Mouse (Mus musculus): ENCODE results near the gene Ugt1a5. TPM values are rescaled to one million over a fixed set of nuclear protein-coding genes. Genes with fewer than 3 reads are reported as not detected.

Gene Ugt1a5
- polyA plus RNA-seq, 1 experiment from 2014 or later = not detected

- DNase-seq (ENCODE audit: low spot score) = no peak
- Histone ChIP-seq H3K27me3 (ENCODE audit: low read depth, poor library complexity, severe bottlenecking) (no peaks in the 10 kb centered on the region), H3K36me3 (peaks cover 100% of the 10 kb centered on the region), H3K4me1 (no peaks in the 10 kb centered on the region), H3K4me3 (no peak overlapping the region), H3K9me3 (replicated peaks) (peaks cover 29% of the 10 kb centered on the region; the same call in 1 of the 2 replicates), H3K27ac (no peak overlapping the region)
- WGBS = 90% methylated on average over 7 of the region's 7 CpGs
Observed at GRCm38 (mm10) chr1:88264237-88264868, 98.5 kb downstream of the Ugt1a5 start.

- no peak for DNase-seq (ENCODE audit: low spot score)
- Histone ChIP-seq H3K27me3 (ENCODE audit: low read depth, poor library complexity, severe bottlenecking) (no peaks in the 10 kb centered on the region), H3K9me3 (replicated peaks) (peaks cover 25% of the 10 kb centered on the region; the same call in 1 of the 2 replicates), H3K4me3 (no peak overlapping the region), H3K27ac (no peak overlapping the region), H3K4me1 (no peaks in the 10 kb centered on the region), H3K36me3 (peaks cover 100% of the 10 kb centered on the region)
- 78% methylated on average over 4 of the region's 4 CpGs for WGBS
Observed at GRCm38 (mm10) chr1:88264869-88265240, 99.0 kb downstream of the Ugt1a5 start.

- 90% methylated on average over 13 of the region's 13 CpGs for WGBS
- Histone ChIP-seq H3K27ac (no peak overlapping the region), H3K36me3 (peaks cover 96% of the 10 kb centered on the region), H3K4me3 (no peak overlapping the region), H3K9me3 (replicated peaks) (0 out of 2 replicates have a peak, but pooled peaks cover 16% of the 10 kb centered on the region), H3K4me1 (no peaks in the 10 kb centered on the region), H3K27me3 (ENCODE audit: low read depth, poor library complexity, severe bottlenecking) (no peaks in the 10 kb centered on the region)
- DNase-seq (ENCODE audit: low spot score) = no peak
Observed at GRCm38 (mm10) chr1:88266123-88266522, 100.3 kb downstream of the Ugt1a5 start.

- no peak overlapping the region for H3K4me3 ChIP-seq
- no peak for DNase-seq (ENCODE audit: low spot score)
- 94% methylated on average over 6 of the region's 6 CpGs for WGBS
- H3K4me1 ChIP-seq = no peaks in the 10 kb centered on the region
- H3K36me3 ChIP-seq = peaks cover 96% of the 10 kb centered on the region
- no peaks in the 10 kb centered on the region for H3K27me3 ChIP-seq (ENCODE audit: low read depth, poor library complexity, severe bottlenecking)
- H3K9me3 ChIP-seq (replicated peaks) = 0 out of 2 replicates have a peak, but pooled peaks cover 14% of the 10 kb centered on the region
- H3K27ac ChIP-seq = no peak overlapping the region
Observed at GRCm38 (mm10) chr1:88267489-88267888, 101.7 kb downstream of the Ugt1a5 start.

- Histone ChIP-seq H3K27ac (no peak overlapping the region), H3K9me3 (replicated peaks) (0 out of 2 replicates have a peak, but pooled peaks cover 14% of the 10 kb centered on the region), H3K36me3 (peaks cover 96% of the 10 kb centered on the region), H3K4me1 (no peaks in the 10 kb centered on the region), H3K4me3 (no peak overlapping the region), H3K27me3 (ENCODE audit: low read depth, poor library complexity, severe bottlenecking) (no peaks in the 10 kb centered on the region)
- WGBS = 87% methylated on average over 6 of the region's 6 CpGs
- no peak for DNase-seq (ENCODE audit: low spot score)
Observed at GRCm38 (mm10) chr1:88268070-88268469, 102.3 kb downstream of the Ugt1a5 start.

Other genes starting within 250 kb of the Ugt1a5 start
- gene Usp40, start 157.5 kb upstream of the Ugt1a5 start, polyA plus RNA-seq (2016; fragmentation: Nextera tagmentation; extraction: Ambion mirVana) = 35.3 and 41.8 TPM in 2 replicates
- not detected in 2 replicates for gene Ugt1a10, start 110.6 kb upstream of the Ugt1a5 start, polyA plus RNA-seq (2016; fragmentation: Nextera tagmentation; extraction: Ambion mirVana)
- gene Ugt1a9, start 95.2 kb upstream of the Ugt1a5 start, polyA plus RNA-seq (2016; fragmentation: Nextera tagmentation; extraction: Ambion mirVana) = not detected in 2 replicates
- not detected in 2 replicates for gene Ugt1a8, start 78.2 kb upstream of the Ugt1a5 start, polyA plus RNA-seq (2016; fragmentation: Nextera tagmentation; extraction: Ambion mirVana)
- gene Ugt1a7c, start 71.0 kb upstream of the Ugt1a5 start, polyA plus RNA-seq (2016; fragmentation: Nextera tagmentation; extraction: Ambion mirVana) = 0.30 and 0.61 TPM in 2 replicates
- gene Ugt1a6b, start 62.8 kb upstream of the Ugt1a5 start, polyA plus RNA-seq (2016; fragmentation: Nextera tagmentation; extraction: Ambion mirVana) = not detected in 2 replicates
- 0.11 and 0.16 TPM in 2 replicates for gene Ugt1a6a, start 31.2 kb upstream of the Ugt1a5 start, polyA plus RNA-seq (2016; fragmentation: Nextera tagmentation; extraction: Ambion mirVana)
- gene Ugt1a2, start 34.6 kb downstream of the Ugt1a5 start, polyA plus RNA-seq (2016; fragmentation: Nextera tagmentation; extraction: Ambion mirVana) = not detected in 2 replicates
- gene Dnajb3, start 39.8 kb downstream of the Ugt1a5 start, polyA plus RNA-seq (2016; fragmentation: Nextera tagmentation; extraction: Ambion mirVana) = 8.9 and 10.4 TPM in 2 replicates
- 0.13 TPM in 1 of 2 replicates, not detected in the other for gene Ugt1a1, start 45.9 kb downstream of the Ugt1a5 start, polyA plus RNA-seq (2016; fragmentation: Nextera tagmentation; extraction: Ambion mirVana)
- 1.2 and 1.3 TPM in 2 replicates for gene Mroh2a, start 61.0 kb downstream of the Ugt1a5 start, polyA plus RNA-seq (2016; fragmentation: Nextera tagmentation; extraction: Ambion mirVana)
- gene Hjurp, start 111.6 kb downstream of the Ugt1a5 start, polyA plus RNA-seq (2016; fragmentation: Nextera tagmentation; extraction: Ambion mirVana) = 206 and 245 TPM in 2 replicates
- gene Trpm8, start 111.6 kb downstream of the Ugt1a5 start, polyA plus RNA-seq (2016; fragmentation: Nextera tagmentation; extraction: Ambion mirVana) = not detected in 2 replicates
- not detected in 2 replicates for gene Spp2, start 240.9 kb downstream of the Ugt1a5 start, polyA plus RNA-seq (2016; fragmentation: Nextera tagmentation; extraction: Ambion mirVana)